Mouse (Mus musculus) CD4-positive, CD25-positive, alpha-beta regulatory T cell, adult 2 months (primary cell): ENCODE results near the gene Wwox.

Source experiments
- DNase-seq: peaks from one replicate; pipeline ENCODE4 v3.0.0-alpha.2; 2012; ENCODE audit warnings: low read depth, low spot score

Wwox gene

GRCm38 (mm10) chr8:114439334-114440204, at the start of gene Wwox:
TSS of gene Wwox (plus strand) at chr8:114439655.
- peak; percentile 97 for DNase-seq

- peak; percentile 24 for DNase-seq
Measured at GRCm38 (mm10) chr8:114390465-114391254, 48.8 kb upstream of the Wwox start.

- DNase-seq, result no peak
Measured at GRCm38 (mm10) chr8:114398326-114398725, 41.1 kb upstream of the Wwox start.

DNA sequence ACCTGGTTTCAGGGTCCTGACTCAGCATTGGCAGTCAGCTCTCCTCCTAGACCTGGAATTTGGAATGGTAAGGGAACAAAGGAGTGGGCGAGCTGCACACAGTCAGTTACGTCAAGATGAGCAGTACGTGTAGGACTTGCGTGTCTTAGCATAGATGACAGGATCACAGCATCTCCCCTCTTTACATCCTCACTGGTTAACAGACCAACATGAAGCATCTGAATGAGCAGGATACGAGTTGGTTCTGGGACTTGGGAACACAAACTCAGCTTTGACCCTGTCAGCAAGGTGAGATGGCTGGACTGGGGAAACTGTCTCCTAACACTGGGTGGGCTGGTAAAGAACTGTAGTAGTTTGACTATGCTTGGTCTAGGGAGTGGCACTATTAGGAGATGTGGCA, 40.2 kb upstream of the Wwox start:
- DNase-seq, result no peak

DNA sequence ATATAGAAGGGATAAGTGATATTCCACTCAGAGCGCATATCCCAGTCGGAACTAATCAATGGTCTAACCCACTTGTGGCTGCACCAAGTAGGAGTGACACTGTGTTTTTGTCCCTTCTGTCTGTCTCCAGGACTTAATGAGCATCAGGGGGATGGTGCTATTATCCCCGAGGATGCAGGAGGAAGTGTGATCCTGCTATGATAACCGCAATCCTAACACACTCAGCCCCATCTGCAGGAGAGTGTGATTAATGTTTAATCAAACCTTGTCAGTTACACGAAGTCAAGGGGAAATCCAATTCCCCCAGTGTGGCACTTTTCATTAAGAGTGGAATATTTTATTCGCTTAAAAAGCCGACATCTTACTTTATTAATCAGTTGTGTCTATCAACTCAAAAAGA, 37.8 kb upstream of the Wwox start:
- DNase-seq, result no peak

- DNase-seq, result no peak
Measured at GRCm38 (mm10) chr8:114411421-114411820, 28.0 kb upstream of the Wwox start.

DNA sequence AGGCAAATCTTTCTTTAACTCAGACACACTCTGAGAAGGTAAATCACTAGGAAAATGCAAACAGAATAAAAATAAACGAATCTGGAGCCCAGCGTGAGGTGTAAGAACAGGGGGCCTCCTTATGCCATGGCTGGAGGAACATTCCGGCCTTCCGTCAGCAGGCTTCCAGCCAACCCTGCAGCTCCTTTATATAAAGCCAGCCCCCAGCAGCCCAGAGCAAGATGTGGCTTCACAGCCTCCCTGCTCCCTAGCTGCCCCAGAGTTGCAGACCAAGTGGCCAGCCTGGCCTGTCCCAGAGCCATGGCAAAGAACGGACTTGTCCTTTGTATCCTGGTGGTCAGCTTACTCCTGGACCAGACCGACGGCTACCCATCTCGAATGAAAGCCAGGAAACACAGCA, 21.7 kb upstream of the Wwox start, which contains the start of gene Clec3a:
Gene Clec3a, plus strand, starts transcription at position 301 of the 400 bp plus-strand sequence.
- DNase-seq, result no peak

DNA sequence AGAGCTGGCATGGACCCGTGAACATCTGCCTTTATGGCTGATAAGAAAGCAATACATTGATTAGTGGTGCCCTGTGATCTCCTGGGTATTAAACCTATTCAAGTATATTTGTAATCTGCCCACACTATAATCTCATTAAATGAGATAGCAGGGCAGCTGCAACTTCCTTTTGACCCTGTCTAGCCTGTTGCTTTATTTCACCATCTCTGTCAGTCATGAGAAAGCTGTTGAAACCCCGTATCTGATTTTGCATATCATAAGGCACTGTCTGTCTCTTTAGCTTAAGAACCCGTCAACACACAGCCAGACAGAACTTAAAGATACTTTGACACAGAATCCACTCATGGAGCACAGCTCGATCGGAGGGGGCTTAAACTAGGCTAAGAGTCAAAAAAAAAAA, 21.0 kb upstream of the Wwox start:
- no peak for DNase-seq

- DNase-seq, result no peak
Measured at GRCm38 (mm10) chr8:114418904-114419303, 20.6 kb upstream of the Wwox start.

DNA sequence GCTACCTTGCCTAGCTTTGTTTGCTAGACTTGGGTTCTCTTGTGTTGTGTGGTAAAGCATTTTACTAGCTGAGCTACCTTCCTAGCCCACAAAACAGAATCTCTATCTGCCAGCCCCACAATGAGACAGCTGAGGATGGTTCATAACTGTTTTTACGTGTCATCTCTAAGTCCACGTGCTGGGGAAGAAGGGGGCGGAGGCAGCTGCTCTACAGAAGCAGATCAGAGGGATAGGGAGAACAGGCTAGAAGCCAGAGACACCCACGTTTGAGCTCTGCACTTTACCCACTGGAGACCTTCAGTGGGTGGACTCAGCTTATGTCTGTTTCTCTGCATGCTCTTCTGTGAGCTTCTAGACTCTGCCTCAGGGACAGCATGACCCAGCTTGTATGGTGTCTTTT, 17.9 kb upstream of the Wwox start:
- DNase-seq, result no peak

DNA sequence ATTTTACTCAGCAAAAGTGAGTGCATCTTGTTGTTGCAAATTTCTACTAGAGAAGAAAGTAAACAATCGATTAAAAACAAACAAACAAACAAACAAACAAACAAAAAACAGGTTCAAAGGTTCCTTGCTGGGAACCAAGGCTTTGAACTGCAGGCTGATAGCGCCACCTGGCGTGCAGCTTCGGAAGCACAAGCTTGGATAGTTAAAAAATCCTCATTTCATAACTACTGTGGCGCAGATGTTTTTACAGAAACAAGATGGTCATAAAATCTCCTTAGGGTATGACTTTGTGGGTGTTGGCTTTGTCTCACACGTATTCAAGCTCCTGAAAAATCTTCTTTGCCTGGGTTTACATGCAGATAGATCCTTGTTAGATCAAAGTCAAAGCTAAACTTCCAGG, 1.2 kb upstream of the Wwox start:
- DNase-seq, result peak; percentile 84

- DNase-seq, result peak; percentile 47
Measured at GRCm38 (mm10) chr8:114440205-114440589, 742 bp downstream of the Wwox start.

- peak; percentile 78 for DNase-seq
Measured at GRCm38 (mm10) chr8:114441616-114442015, 2.2 kb downstream of the Wwox start.

GRCm38 (mm10) chr8:114446884-114447283, 7.4 kb downstream of the Wwox start:
- DNase-seq, result no peak

DNA sequence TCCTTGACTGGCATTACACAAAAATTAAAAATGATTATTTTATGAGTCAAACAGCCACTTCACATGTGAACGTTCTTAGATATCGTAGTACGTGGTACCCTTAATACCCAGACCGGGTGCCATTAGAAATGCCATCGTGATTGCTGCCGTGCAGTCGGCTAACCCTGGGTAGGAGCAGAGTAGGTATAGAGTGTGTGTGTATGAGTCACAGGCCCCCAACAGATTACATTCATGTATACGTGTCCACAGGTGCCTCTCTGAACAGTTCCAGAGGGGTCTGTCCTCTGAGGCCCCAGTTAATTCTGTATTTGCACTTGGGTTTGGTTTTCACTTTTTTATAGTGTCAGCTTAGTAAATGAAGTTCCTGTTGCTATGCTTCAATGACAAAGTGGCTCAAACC, 12.8 kb downstream of the Wwox start:
- DNase-seq, result no peak

DNA sequence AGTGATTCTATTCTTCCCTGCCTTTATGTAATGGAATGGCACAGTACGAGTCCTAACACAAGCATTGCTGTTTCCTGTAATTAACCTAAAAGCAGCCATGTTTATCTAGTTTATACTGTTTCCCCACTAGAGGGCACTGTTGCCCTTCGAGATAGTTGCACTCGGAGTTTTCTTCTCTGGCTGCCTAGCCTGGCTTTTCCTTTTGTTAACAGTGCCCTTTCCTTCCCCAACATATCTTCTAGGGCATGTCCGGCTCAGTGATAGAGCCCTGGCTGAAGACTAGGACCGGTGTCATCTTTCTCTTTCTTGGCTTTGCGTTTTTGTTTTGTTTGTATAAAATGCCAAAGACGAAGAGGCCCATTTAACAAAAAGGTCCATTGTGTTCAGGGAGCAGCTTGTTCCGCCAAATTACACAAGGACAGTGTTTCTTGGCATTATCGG, 13.3 kb downstream of the Wwox start:
- peak; percentile 83 for DNase-seq

- DNase-seq, result no peak
Measured at GRCm38 (mm10) chr8:114455302-114455701, 15.8 kb downstream of the Wwox start.

DNA sequence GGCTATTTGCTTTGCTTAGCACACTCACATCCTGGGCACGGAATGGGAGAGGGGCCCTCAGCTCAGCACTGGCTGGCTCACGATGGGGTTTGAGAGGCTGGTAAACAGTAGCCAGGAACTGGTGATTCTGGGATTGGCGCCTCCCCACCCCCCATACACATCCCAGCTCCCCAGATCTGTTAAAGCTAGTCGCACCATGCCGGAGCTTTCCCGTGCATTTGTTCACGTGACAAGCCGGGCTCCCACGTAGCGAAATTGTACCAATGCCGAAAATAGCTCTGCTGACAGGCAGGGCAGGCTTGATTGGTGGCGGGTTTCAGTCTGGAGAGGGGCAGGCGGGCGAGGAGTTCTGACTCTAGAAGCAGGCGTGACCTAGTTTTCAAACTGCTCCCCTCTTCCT, 16.5 kb downstream of the Wwox start:
- no peak for DNase-seq

DNA sequence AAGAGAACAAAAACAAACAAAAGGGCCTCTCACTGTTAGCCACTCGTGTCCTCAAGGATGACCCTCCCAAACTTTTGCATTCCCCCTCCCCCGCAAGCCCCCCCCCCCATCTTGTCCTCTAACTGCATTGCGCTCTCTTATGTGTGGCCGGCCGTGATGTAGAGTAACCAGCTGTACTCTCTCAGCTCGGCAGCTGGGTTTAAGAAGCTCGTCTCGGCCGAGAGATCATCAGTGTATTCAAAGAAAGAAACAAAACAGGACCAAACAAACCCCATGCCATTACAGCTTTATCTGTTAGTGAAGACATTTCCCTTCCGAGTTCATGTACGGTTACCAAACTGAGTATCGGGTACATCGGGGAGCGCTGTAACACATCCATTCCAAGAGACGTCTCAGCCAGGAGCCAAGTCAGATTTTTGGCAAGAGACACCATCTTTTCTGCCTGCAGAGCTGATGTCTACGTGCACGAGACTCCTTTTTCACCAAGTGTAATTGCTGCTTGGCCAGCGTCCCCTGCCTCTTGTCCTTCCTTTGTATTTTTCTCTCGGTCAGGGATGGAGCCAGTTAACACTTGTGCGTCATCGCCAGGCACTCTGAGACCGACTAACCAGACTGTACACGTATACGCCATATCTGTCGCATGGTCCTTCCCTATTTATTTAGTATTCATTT, 18.8 kb downstream of the Wwox start:
- DNase-seq, result no peak

- DNase-seq, result peak; percentile 62
Measured at GRCm38 (mm10) chr8:114460600-114460999, 21.1 kb downstream of the Wwox start.

DNA sequence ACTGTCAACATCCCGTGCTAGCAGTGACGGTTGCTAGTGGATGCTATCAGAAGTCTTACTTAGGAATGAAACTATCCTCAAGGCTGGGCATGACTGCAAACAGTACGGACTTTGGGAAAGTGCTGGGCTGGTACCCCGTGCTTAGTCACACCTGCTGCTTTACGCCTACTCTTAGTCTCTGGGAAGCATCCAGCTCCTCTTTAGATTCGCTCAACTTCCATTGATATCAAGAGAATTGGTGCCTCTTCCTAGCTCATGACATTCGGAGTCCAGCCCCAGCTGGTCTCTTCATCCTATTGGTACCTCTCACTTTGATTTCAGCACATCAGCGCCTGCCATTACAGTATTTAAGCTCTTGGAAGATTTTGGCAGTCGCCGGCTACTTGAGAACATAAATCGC, 23.1 kb downstream of the Wwox start:
- DNase-seq, result no peak

GRCm38 (mm10) chr8:114463305-114463704, 23.9 kb downstream of the Wwox start:
- no peak for DNase-seq
